Mouse (Mus musculus) kidney, adult 11 months (tissue): ENCODE measurements around the gene Gm37240.
"Not testable (repeated sequence)": the region's sequence is repeated elsewhere in the genome, so short reads cannot be mapped to it uniquely, and the experiment has no call there.

Experiments
- DNase-seq: peaks from one replicate; pipeline ENCODE4 v3.0.0; 2022

Gm37240 gene

GRCm38 (mm10) chr3:84683788-84684187 is 1203.5 kb downstream of the Gm37240 start:
- no peak for DNase-seq

DNA sequence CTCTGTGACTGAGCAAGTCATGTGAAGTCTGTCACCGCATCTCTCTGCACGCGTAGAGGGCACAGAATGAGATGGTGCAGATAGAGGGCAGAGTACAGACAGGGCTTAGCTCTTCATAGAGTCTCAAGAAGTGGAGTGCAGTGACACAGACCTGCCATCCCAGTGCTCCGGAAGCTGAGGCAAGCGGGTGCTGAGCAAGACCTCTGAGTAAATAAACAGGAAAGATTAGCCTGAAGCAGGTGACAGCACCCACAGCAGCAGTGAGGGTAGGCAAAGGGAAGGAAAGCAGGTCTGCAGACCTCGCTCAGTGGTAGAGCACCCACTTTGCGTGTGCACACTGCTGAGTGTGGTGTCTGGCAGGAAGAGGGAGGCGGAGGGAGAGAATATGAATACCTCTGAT is 1205.6 kb downstream of the Gm37240 start:
- DNase-seq = no peak

- no peak for DNase-seq
Measured at GRCm38 (mm10) chr3:84680062-84680461, 1207.3 kb downstream of the Gm37240 start.

DNA sequence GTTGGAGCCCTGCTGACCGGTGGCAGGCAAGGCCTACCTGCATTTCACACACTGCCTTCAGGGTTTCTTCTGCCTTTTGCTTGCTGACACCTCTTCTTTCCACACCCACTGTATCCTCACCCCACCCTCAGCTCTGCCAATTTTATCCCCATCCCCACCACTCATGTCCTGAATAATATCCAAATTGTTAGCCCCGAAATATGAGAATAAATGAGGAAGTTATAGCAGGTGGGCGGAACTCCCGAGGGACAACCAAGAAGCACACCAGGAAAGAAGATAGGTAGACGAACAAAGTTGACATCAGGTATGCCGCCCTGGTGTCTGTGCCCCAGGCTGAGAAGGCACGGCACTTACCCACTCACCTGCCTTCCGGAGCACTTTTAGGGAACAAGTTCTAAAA is 1207.8 kb downstream of the Gm37240 start:
- DNase-seq = no peak

DNA sequence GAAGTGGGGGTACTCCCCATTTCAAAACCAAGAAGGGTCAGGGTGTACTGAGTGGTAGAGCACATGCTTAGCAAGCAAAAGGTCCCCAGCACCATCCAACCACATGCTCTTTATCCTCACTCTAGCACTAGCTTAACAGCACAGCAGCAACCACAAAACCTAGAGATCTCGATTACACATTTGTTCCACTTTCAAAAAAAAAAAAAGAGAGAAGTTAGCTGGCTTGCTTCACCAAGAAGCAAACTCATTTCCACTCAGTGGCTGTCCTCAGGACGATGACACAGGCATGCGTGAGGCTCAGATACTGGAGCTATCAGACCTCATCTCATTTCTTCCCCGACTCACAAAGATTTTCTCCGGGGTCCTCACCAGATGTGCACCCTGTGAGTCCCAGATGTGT is 1208.4 kb downstream of the Gm37240 start:
- no peak for DNase-seq

DNA sequence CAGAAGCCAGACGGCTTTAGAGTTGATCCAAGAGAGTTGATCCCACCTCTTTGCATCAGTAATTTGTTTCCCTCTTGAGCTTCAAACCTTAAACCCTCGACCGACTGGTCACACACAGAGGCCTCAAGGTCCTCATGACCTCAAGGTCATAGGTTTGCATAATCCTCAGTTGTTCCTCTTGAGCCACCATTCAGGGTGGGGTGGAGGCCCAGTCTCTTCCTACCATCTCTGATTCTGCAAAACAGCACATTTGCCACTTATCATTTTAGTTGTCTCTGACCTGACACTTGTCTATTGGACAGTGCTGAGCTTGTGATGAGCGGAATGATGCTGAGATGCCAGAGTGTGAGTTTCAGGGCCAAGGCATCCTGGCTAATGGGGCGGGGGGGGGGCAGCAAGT is 1211.6 kb downstream of the Gm37240 start:
- no peak for DNase-seq

- no peak for DNase-seq
Measured at GRCm38 (mm10) chr3:84673552-84673951, 1213.8 kb downstream of the Gm37240 start.

DNA sequence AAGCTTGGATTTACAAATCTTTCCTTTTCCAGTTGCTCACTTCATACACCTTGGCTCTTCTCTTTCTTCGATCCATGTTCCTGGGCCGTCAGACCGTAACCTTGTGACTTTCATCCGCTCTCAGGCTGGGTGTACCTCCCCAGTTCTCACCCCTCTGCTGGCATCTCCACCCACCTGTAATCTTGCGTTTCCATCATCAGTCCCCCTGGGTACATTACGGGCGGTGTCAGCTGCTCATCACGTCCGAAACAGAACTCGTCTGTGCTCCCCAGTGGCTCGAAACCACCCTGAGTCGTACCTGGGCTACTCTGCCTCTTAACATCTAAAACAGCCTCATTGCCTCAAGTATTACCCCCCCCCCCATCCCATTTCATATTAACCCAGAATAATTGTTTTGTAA is 1215.2 kb downstream of the Gm37240 start:
- no peak for DNase-seq

DNA sequence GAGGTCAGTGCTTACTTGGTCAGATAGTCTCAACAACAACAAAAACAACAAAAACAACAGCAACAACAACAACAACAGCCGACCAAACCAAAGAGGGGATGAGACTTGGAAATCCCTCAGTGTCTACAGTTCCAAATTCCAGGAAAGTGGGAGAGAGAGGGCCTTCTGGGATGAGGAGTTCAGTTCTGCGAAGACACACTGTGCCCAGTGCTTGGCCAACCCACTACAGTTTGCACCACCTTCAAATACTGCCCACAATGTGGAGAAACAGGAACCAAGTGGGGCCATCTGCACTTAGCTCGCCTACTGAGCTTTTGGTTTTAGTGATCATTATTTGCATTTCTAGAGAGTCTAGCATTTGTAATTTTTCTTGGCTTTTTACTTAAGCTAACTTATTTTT is 1218.4 kb downstream of the Gm37240 start:
- no peak for DNase-seq

DNA sequence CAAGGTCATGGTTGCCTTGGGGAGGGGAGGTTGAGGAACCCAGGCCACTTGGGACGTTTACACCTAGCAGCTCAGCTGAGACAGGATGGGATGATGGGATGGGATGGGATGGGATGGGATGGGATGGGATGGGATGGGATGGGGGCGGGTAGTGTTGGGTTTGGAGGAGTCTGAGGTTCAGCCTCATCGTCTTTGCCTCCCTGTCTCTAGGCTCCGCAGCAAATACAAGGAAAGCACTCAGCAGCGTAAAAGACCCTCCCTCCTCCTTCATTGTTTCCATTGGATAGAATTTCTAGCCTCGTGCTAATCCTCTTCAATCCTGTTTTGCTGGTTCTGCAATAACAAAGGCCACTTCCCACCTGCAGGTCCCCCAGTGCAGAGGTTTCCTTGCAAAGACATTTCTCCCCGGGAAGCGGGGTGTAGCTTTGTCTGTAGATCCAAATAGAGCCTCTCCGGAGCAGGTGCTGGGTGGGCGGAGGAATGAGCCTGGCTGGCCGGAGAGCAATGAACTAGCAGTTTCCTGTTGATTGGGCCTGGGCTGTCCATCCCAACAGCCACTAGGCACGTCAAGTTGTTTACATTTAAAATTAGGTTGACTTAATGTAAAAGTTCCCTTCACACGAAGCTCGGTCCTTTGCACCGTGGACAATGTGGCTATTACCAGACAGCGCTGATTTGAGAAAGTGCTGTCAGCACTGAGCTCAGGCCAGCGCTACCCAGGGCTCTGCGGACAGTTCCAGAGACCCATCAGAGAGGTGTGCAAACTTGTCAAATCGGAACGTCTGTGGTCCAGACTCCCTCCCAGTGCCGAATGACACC is 1221.9 kb downstream of the Gm37240 start:
- DNase-seq = no peak

- DNase-seq = no peak
Measured at GRCm38 (mm10) chr3:84664686-84665085, 1222.6 kb downstream of the Gm37240 start.

- no peak for DNase-seq
Measured at GRCm38 (mm10) chr3:84663858-84664257, 1223.5 kb downstream of the Gm37240 start.

DNA sequence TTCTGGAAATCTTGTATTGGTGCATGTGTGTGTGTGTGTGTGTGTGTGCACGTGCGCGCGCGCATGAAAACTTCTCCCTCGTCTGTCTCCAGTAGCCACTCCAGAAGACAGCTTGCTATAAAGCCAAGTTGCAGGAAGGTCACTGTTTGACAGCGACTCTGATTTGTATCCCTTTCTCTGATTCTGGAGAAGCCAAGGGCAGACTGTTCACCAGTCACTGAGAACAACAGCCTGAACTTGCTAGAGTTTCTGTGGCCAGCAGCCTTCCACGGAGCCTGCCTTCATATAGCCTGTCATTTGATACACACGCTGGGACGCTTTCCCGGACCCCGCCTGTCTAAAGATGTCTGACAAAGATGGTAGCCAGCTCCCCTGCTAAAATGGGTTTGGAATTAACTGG is 1224.2 kb downstream of the Gm37240 start:
- DNase-seq = no peak

DNA sequence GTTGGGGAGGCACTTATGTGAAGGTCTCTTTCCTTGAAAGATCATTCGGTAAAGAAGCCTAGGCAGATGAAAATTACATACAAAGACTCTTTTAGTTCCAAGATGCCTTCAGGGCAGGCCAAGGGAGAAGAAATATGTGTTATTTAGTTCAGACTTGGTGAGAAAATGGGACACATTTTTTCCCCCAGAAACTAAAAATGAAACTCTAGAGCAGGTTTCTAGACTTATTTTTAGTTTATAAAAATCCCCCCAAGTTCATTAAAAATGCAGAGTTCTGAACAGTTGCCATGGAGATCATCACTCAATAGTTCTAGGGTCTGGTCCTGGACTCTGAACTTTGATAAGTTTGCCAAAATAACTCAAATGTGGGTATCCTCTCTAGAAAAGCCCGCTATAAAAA is 1226.9 kb downstream of the Gm37240 start:
- no peak for DNase-seq

DNA sequence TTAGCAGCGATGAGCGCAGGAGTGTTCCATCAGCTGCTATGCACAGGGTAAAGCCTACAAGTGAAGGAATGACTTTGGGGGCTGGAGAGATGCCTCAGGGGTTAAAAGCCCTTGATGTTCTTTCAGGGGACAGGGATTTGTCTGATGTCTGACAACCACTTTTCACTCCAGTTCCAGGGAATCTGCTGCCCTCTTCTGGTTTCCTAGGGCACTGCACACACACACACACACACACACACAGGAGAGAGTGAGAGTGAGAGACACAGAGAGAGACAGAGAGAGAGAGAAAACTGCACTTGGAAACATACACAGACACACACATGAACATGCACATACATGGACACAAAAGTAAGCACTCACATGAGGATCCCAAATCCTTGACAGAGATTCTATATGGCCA is 1228.4 kb downstream of the Gm37240 start:
- no peak for DNase-seq

- DNase-seq = no peak
Measured at GRCm38 (mm10) chr3:84658017-84658416, 1229.3 kb downstream of the Gm37240 start.

GRCm38 (mm10) chr3:84657240-84657639 is 1230.1 kb downstream of the Gm37240 start:
- DNase-seq = no peak

- not testable (repeated sequence) for DNase-seq
Measured at GRCm38 (mm10) chr3:84655785-84656150, 1231.5 kb downstream of the Gm37240 start.

GRCm38 (mm10) chr3:84654900-84655784 is 1232.2 kb downstream of the Gm37240 start:
- no peak for DNase-seq

DNA sequence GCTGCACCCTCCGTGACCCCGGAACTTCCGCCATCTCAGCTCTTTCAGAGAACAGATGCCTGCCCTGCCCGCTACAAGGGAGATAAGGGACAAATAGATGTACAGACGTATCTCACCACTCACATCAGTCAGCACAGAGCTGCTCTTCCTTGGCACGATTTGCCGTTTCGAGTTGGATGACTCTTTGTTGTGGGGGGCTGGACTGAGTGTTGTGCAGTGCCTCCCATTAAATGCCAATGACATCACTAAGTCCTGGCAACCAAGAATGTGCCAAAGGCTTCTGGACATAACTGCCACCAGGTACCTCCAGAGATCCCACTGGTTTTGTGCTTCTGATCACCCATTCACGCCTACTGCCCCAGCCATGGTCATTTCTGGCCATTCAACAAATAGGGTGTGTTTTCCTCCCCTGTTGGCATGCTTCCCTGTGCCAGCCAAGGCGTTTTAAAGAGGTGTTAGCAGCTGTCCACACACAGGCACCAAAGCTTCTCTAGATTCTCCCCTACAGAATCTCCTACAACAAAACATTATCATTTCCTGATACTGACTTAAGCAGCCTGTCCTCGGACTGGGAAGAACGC is 1233.0 kb downstream of the Gm37240 start:
- no peak for DNase-seq

GRCm38 (mm10) chr3:84653557-84654245 is 1233.6 kb downstream of the Gm37240 start:
- DNase-seq = no peak

DNA sequence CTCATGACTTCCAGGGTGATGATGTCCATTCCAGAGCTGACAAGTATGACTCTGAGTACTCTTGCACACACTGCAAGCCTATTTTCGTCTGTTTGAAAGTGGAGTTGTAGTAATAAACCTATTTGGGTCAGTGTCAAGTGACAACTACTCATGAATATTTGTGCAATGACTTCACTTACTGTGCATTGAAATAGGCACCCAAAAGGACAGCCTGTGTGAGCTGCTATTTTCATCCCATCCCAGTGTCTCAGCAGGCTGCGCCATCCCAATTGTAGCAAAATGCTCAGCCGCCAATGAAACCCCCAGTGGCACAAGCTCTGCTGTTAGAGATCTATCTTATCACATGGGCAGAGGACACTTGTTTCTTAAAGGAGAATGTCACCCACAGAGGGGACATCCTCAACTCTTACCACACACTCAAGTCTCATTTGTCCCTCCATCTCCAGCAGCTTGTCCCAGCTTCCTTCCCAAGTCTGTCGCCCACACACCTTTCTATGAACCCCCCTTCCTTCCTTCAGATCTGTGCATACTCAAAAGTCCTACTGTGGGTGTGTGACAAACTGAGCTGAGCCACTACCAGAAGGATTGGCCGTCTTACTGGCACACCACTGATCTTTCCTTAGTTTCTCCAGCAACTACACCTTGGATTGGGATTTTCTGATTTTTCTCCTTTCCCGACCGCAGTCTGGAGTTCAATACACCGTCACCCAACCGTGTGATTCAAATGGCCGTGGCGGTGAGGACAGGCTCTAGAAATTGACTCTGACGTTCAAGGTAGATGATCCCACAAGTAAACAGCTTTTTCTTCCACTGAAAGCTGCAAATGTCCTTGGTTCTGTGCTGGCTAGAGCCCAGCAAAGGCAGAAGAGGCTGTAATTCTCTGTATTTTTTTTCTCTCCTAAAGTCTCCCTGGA is 1234.4 kb downstream of the Gm37240 start:
- DNase-seq = no peak
